Comparison of ENCODE assay signal across 7 mouse cellular contexts in genomic region chr4:155669598-155670075, GRCm38 (mm10). TPM values are rescaled to one million over a fixed set of nuclear protein-coding genes. Genes with fewer than 3 reads are reported as not detected.
DNase-seq lines count a peak whose midpoint lies in the region; ATAC-seq and TF ChIP-seq lines count a peak whose summit lies in the region.

No protein-coding gene starts in this region.

- peak overlapping the region; percentile 84 for H3K4me2 ChIP-seq in lung, embryonic 15.5 days
- peak overlapping the region; percentile 92 for H3K4me2 ChIP-seq in limb, embryonic 11.5 days (ENCODE audit: low read depth, severe bottlenecking)

- H3K27ac ChIP-seq in lung, embryonic 15.5 days: no peak overlapping the region
- H3K27ac ChIP-seq in embryonic fibroblast, embryonic 13.5 days (ENCODE audit: insufficient read depth, low read length): no peak overlapping the region
- no peak overlapping the region for H3K27ac ChIP-seq in limb, embryonic 11.5 days (replicated peaks; ENCODE audit: low read depth, low read length)
- no peak overlapping the region for H3K27ac ChIP-seq in olfactory bulb, adult 2 months (ENCODE audit: insufficient read depth, low read depth, low read length)

- WGBS in lung, embryonic 15.5 days: 1% methylated on average over 8 of the region's 8 CpGs
- 2% methylated on average over 8 of the region's 8 CpGs for WGBS in limb, embryonic 11.5 days
- 1% methylated on average over 8 of the region's 8 CpGs for WGBS in olfactory bulb, adult 2 months

- H3K9me3 ChIP-seq in lung, embryonic 15.5 days: no peaks in the 10 kb centered on the region
- H3K9me3 ChIP-seq in limb, embryonic 11.5 days (ENCODE audit: control insufficient read depth, low read length): no peaks in the 10 kb centered on the region

- H3K36me3 ChIP-seq in lung, embryonic 15.5 days: peaks cover 4% of the 10 kb centered on the region; the same call in 1 of the 2 replicates
- no peaks in the 10 kb centered on the region for H3K36me3 ChIP-seq in limb, embryonic 11.5 days (ENCODE audit: control insufficient read depth, insufficient read depth, low read length)

- TF ChIP-seq POLR2A in embryonic fibroblast, embryonic 13.5 days (IDR thresholded peaks at IDR 0.05; ENCODE audit: low read depth, low read length): no peak
- TF ChIP-seq POLR2A in olfactory bulb, adult 2 months (IDR thresholded peaks at IDR 0.05; ENCODE audit: insufficient read depth, low read depth, low read length): no peak

- peak; percentile 2; the same call in 1 of the 2 replicates for ATAC-seq in lung, embryonic 15.5 days (ENCODE audit: borderline replicate concordance, extremely low read depth, low FRiP score, low TSS enrichment)
- ATAC-seq in limb, embryonic 11.5 days (ENCODE audit: insufficient number of reproducible peaks, low FRiP score, low TSS enrichment, low read depth): peak; percentile 9; the same call in 1 of the 2 replicates

- DNase-seq in lung, postnatal 10 days: no peak
- no peak for DNase-seq in limb, embryonic 11.5 days (ENCODE audit: low spot score)
- DNase-seq in layer of hippocampus, adult 18-20 months (ENCODE audit: low spot score in 2 of 2): no peak
- no peak for DNase-seq in yolk sac, embryonic 10.5 days (ENCODE audit: low spot score)

- no peaks in the 10 kb centered on the region for H3K27me3 ChIP-seq in lung, embryonic 15.5 days
- H3K27me3 ChIP-seq in limb, embryonic 11.5 days (ENCODE audit: control insufficient read depth, insufficient read depth, low read length): no peaks in the 10 kb centered on the region

- no peak for TF ChIP-seq CTCF in embryonic fibroblast, embryonic 13.5 days (IDR thresholded peaks at IDR 0.05; ENCODE audit: borderline replicate concordance, insufficient read depth, low read length)
- no peak for TF ChIP-seq CTCF in olfactory bulb, adult 2 months (IDR thresholded peaks at IDR 0.05; ENCODE audit: insufficient read depth, low read depth, low read length)

- peaks cover 16% of the 10 kb centered on the region for H3K4me1 ChIP-seq in lung, embryonic 15.5 days
- H3K4me1 ChIP-seq in embryonic fibroblast, embryonic 13.5 days (ENCODE audit: control insufficient read depth, insufficient read depth, low read length): peaks cover 4% of the 10 kb centered on the region; the same call in 1 of the 2 replicates
- peaks cover 5% of the 10 kb centered on the region; the same call in 1 of the 2 replicates for H3K4me1 ChIP-seq in limb, embryonic 11.5 days (ENCODE audit: control insufficient read depth, insufficient read depth, low read length)
- H3K4me1 ChIP-seq in olfactory bulb, adult 2 months (ENCODE audit: control insufficient read depth, insufficient read depth, low read length): no peaks in the 10 kb centered on the region

- H3K4me3 ChIP-seq in lung, embryonic 15.5 days: peak overlapping the region; percentile 90
- peak overlapping the region; percentile 37 for H3K4me3 ChIP-seq in embryonic fibroblast, embryonic 13.5 days (ENCODE audit: insufficient read depth, low read length)
- peak overlapping the region; percentile 80 for H3K4me3 ChIP-seq in limb, embryonic 11.5 days (ENCODE audit: low read depth, low read length)
- peak overlapping the region; percentile 59 for H3K4me3 ChIP-seq in olfactory bulb, adult 2 months (ENCODE audit: insufficient read depth, low read depth, low read length)

- peak overlapping the region; percentile 74 for H3K9ac ChIP-seq in lung, embryonic 15.5 days
- H3K9ac ChIP-seq in limb, embryonic 11.5 days (ENCODE audit: low read length): no peak overlapping the region

RNA-seq across cellular contexts. Expression of gene Mib2, which starts 0.6 kb away (rescaled TPM):
- 27.6 and 29.1 TPM in 2 replicates for polyA plus RNA-seq in lung, embryonic 15.5 days (2015; fragmentation: Nextera tagmentation; extraction: Ambion mirVana)
- 17.2 and 21.1 TPM in 2 replicates for polyA plus RNA-seq in embryonic fibroblast, embryonic 13.5 days (2011; ENCODE audit: insufficient read length, low read depth, missing spikeins)
- 16.0 and 16.6 TPM in 2 replicates for polyA plus RNA-seq in limb, embryonic 11.5 days (2014; fragmentation: Nextera tagmentation; extraction: Ambion mirVana)
- polyA plus RNA-seq in olfactory bulb, adult 2 months (2012; ENCODE audit: insufficient read depth, insufficient read length, low replicate concordance, missing spikeins): not detected in 2 replicates
- total RNA-seq in layer of hippocampus, adult 18-20 months (2021): 100 to 1,000 TPM; 106 to 112 TPM

RNA-seq across cellular contexts. Expression of gene Mmp23, which starts 16.5 kb away (rescaled TPM):
- polyA plus RNA-seq in lung, embryonic 15.5 days (2015; fragmentation: Nextera tagmentation; extraction: Ambion mirVana): 41.7 and 47.8 TPM in 2 replicates
- 80.7 and 93.1 TPM in 2 replicates for polyA plus RNA-seq in embryonic fibroblast, embryonic 13.5 days (2011; ENCODE audit: insufficient read length, low read depth, missing spikeins)
- 11.3 and 12.2 TPM in 2 replicates for polyA plus RNA-seq in limb, embryonic 11.5 days (2014; fragmentation: Nextera tagmentation; extraction: Ambion mirVana)
- not detected in 2 replicates for polyA plus RNA-seq in olfactory bulb, adult 2 months (2012; ENCODE audit: insufficient read depth, insufficient read length, low replicate concordance, missing spikeins)
- total RNA-seq in layer of hippocampus, adult 18-20 months (2021): 1 to 10 TPM; 2.8 to 4.2 TPM

RNA-seq across cellular contexts. Expression of gene Gm10563, which starts 24.4 kb away (rescaled TPM):
- polyA plus RNA-seq in lung, embryonic 15.5 days (2015; fragmentation: Nextera tagmentation; extraction: Ambion mirVana): not detected in 2 replicates
- not detected in 2 replicates for polyA plus RNA-seq in embryonic fibroblast, embryonic 13.5 days (2011; ENCODE audit: insufficient read length, low read depth, missing spikeins)
- not detected in 2 replicates for polyA plus RNA-seq in limb, embryonic 11.5 days (2014; fragmentation: Nextera tagmentation; extraction: Ambion mirVana)
- polyA plus RNA-seq in olfactory bulb, adult 2 months (2012; ENCODE audit: insufficient read depth, insufficient read length, low replicate concordance, missing spikeins): not detected in 2 replicates
- not detected for total RNA-seq in layer of hippocampus, adult 18-20 months (2021)

RNA-seq across cellular contexts. Expression of gene Fndc10, which starts 24.5 kb away (rescaled TPM):
- 4.3 and 4.9 TPM in 2 replicates for polyA plus RNA-seq in lung, embryonic 15.5 days (2015; fragmentation: Nextera tagmentation; extraction: Ambion mirVana)
- 11.1 and 16.1 TPM in 2 replicates for polyA plus RNA-seq in embryonic fibroblast, embryonic 13.5 days (2011; ENCODE audit: insufficient read length, low read depth, missing spikeins)
- 2.0 and 2.1 TPM in 2 replicates for polyA plus RNA-seq in limb, embryonic 11.5 days (2014; fragmentation: Nextera tagmentation; extraction: Ambion mirVana)
- polyA plus RNA-seq in olfactory bulb, adult 2 months (2012; ENCODE audit: insufficient read depth, insufficient read length, low replicate concordance, missing spikeins): not detected in 2 replicates
- total RNA-seq in layer of hippocampus, adult 18-20 months (2021): 10 to 100 TPM; 23.3 to 23.5 TPM

RNA-seq across cellular contexts. Expression of gene Ssu72, which starts 35.0 kb away (rescaled TPM):
- 147 and 150 TPM in 2 replicates for polyA plus RNA-seq in lung, embryonic 15.5 days (2015; fragmentation: Nextera tagmentation; extraction: Ambion mirVana)
- polyA plus RNA-seq in embryonic fibroblast, embryonic 13.5 days (2011; ENCODE audit: insufficient read length, low read depth, missing spikeins): 101 and 104 TPM in 2 replicates
- 145 and 147 TPM in 2 replicates for polyA plus RNA-seq in limb, embryonic 11.5 days (2014; fragmentation: Nextera tagmentation; extraction: Ambion mirVana)
- not detected in 2 replicates for polyA plus RNA-seq in olfactory bulb, adult 2 months (2012; ENCODE audit: insufficient read depth, insufficient read length, low replicate concordance, missing spikeins)
- total RNA-seq in layer of hippocampus, adult 18-20 months (2021): 10 to 100 TPM; 81.4 to 89.1 TPM

Comparison
In these comparisons a context has a peak if more than half of its experiments do, and no peak if none do; other contexts are left out.
1. H3K4me3 ChIP-seq: peak in every context shown above with its lines; median percentile 90 in lung, embryonic 15.5 days; 80 in limb, embryonic 11.5 days; 59 in olfactory bulb, adult 2 months; 37 in embryonic fibroblast, embryonic 13.5 days.
2. RNA of gene Mmp23, which starts 16.5 kb away (polyA plus RNA-seq): 80.7 to 93.1 TPM in embryonic fibroblast, embryonic 13.5 days, 41.7 to 47.8 TPM in lung, embryonic 15.5 days and 11.3 to 12.2 TPM in limb, embryonic 11.5 days; not detected in olfactory bulb, adult 2 months; every median in the first group is over 10 times any median in the second.